Mouse (Mus musculus): ENCODE measurements around the gene Cenpb.

DNA sequence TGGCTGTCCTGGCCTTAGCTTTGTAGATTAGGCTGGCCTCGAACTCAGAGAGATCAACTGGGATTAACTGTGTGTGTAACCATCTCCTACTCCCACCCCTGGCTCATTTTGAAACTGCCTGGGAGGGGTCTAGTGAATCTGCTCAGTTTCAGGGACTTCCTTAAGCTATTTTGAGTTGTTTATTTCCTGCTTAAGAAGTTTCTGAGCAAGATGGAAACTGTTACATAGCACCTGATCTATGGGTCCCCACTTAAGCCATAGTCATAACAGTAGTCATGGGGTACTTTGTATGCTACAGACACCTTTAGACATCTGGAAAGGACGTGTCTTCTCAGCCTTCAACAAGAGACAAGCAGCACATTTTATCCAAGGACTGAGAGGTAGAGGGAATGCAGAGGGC lies 20.8 kb upstream of the Cenpb start:
- no peak for TF ChIP-seq CTCF (IDR thresholded peaks at IDR 0.05; ENCODE audit: low read depth)
- no peak for TF ChIP-seq EP300 (IDR thresholded peaks at IDR 0.05; ENCODE audit: low read depth)

Data from heart, postnatal 0 days (tissue).